Mouse (Mus musculus) C2C12 (cell line): ENCODE measurements at regions not wholly inside any gene's neighbourhood (a gene's known extent, or its start where the extent isn't known, plus 50 kb on each side); places are given as distances from the start of the nearest gene placed in this dataset.

ENCODE experiments used
- H3K27me3 ChIP-seq: one replicate; pipeline ENCODE4 v1.6.1; 2011; ENCODE audit not compliant: control insufficient read depth, insufficient read depth, insufficient read length
- H3K36me3 ChIP-seq: one replicate; pipeline ENCODE4 v1.6.1; 2011; ENCODE audit not compliant: control insufficient read depth, insufficient read depth
- H3K4me3 ChIP-seq: one replicate; pipeline ENCODE4 v1.5.1; 2011; ENCODE audit warnings: mild to moderate bottlenecking, control low read depth; ENCODE audit not compliant: poor library complexity, insufficient read depth, severe bottlenecking
- H3K79me2 ChIP-seq: one replicate; pipeline ENCODE4 v1.6.1; 2011; ENCODE audit not compliant: control insufficient read depth, insufficient read depth
- H3K79me3 ChIP-seq: one replicate; pipeline ENCODE4 v1.6.1; 2011; ENCODE audit warnings: low read depth, control low read depth
- H3ac ChIP-seq: one replicate; pipeline ENCODE3; 2011; ENCODE audit warnings: low read depth; ENCODE audit not compliant: control insufficient read depth, insufficient read length
- CEBPB ChIP-seq: IDR thresholded peaks from one replicate; pipeline ENCODE4 v1.6.1; 2011; ENCODE audit warnings: low read depth, mild to moderate bottlenecking, control low read depth, moderate library complexity
- CTCF ChIP-seq: IDR thresholded peaks from one replicate; pipeline ENCODE4 v1.5.1; 2011; ENCODE audit not compliant: control insufficient read depth, insufficient read depth, insufficient read length
- FOSL1 ChIP-seq: IDR thresholded peaks from one replicate; pipeline ENCODE4 v1.8.0; 2011; ENCODE audit warnings: mild to moderate bottlenecking, low read length; ENCODE audit not compliant: poor library complexity, insufficient read depth, severe bottlenecking
- MAX ChIP-seq: IDR thresholded peaks from one replicate; pipeline ENCODE4 v1.6.1; 2011; ENCODE audit warnings: mild to moderate bottlenecking, control low read depth
- MYOD1 ChIP-seq: IDR thresholded peaks from one replicate; pipeline ENCODE4 v1.6.1; 2011; ENCODE audit warnings: low read depth; ENCODE audit not compliant: control insufficient read depth, insufficient read length
- MYOG ChIP-seq: IDR thresholded peaks from one replicate; pipeline ENCODE4 v1.6.1; 2011; ENCODE audit not compliant: control insufficient read depth, insufficient read length; ENCODE audit errors: extremely low read depth
- USF1 ChIP-seq: IDR thresholded peaks from one replicate; pipeline ENCODE4 v1.6.1; 2011; ENCODE audit warnings: low read depth, mild to moderate bottlenecking, control low read depth, moderate library complexity

DNA sequence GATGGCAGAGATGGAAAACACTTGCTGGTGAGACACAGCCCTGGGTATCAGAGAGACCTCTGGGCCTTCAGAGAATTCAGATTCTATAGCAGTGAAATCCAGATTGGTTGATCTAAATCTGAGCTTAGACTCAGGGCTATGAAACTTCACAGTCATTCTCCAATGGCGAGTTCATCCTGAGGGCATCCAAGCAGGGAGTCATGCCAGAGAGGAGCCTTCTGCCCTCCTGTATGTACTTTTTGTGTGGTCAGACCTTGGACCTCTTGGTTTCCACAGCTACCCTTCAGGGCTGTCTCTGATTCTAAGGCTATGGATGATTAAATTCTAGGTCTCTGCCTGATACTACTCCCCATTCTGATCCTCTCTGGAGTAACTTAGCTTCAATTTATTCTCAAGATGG, 122.0 kb upstream of the Mettl15 start:
- H3K4me3 ChIP-seq, result no peak overlapping the region

DNA sequence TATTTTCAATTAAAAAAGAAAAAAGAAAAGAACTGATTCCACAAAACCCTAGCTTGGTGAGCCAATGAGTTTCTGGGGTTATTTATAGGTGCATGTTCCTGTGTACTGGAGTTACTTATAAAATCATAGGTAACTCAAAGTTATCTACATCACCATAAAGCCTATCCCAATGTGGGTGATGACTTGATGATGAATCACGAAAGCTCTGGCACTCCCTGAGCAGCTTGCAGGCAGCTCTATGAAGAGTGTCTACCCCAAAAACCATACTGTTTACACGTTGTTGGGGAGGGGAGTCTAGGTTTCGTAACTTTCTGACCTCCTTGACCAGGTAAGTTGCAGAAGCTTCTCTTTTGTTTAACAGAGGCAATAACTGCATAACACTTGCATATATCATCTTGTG, 123.7 kb upstream of the Mettl15 start:
- H3K4me3 ChIP-seq, result no peak overlapping the region
- H3K79me2 ChIP-seq, result no peaks in the 10 kb centered on the region
- H3K27me3 ChIP-seq, result no peaks in the 10 kb centered on the region
- TF ChIP-seq CEBPB (peak; percentile 72), FOSL1 (peak; percentile 78), CTCF (no peak)
- H3K79me3 ChIP-seq, result no peaks in the 10 kb centered on the region
- H3K36me3 ChIP-seq, result no peaks in the 10 kb centered on the region
- H3ac ChIP-seq, result no peak overlapping the region

More for the DNA sequence above, 122.0 kb upstream of the Mettl15 start:
- Histone ChIP-seq H3ac (no peak overlapping the region), H3K36me3 (no peaks in the 10 kb centered on the region), H3K79me3 (no peaks in the 10 kb centered on the region), H3K79me2 (no peaks in the 10 kb centered on the region), H3K27me3 (no peaks in the 10 kb centered on the region)
- TF ChIP-seq USF1 (no peak), CTCF (no peak), CEBPB (no peak), MAX (no peak)

DNA sequence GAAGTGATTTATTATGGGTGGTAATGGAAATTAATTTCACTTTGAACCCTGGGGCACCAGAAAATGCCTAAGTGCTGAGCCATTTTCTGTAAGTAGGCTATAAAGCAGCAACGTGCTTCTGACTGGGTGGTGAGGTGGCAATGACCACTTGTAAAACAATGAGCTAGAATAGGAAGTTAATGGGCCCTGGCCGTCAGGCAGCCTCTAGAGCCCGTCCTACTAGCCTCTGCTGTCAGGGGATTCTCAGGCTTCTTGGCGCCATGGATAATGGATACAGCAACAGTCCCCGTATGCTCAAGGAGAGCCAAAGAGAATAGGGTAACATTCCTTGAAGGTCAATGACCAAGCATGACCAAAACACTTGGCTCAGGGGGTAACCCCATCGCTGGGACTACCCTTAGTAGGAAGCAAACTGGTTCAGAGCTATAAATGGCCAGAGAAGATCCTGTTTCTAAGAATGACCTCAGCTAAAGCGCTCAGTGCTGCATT, 126.1 kb upstream of the Mettl15 start:
- H3K4me3 ChIP-seq, result no peak overlapping the region
- TF ChIP-seq FOSL1 (peak; percentile 94), CTCF (no peak), MAX (peak; percentile 68), CEBPB (no peak), MYOG (no peak), USF1 (no peak), MYOD1 (peak; percentile 30)

DNA sequence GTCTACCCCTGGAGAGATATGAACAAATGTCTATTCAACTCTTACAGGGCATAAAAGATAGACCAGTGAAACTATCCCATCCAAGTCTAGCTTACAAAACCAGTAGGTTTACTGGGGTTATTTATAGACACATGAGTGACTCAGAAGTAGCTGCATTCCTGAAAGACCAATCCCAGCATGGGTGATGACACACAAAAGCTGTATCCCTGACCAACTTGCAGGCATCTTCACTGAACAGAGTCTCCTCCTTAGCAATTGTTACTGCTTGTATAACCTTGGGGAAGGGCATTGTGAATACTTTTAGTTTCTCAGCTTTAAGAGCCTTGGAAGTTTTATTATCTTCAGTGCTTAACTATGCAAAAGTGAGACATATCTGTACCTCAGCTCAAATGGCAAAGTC, 139.6 kb upstream of the Mettl15 start:
- H3K79me3 ChIP-seq, result no peaks in the 10 kb centered on the region
- no peak overlapping the region for H3ac ChIP-seq
- H3K79me2 ChIP-seq, result no peaks in the 10 kb centered on the region
- TF ChIP-seq FOSL1 (peak; percentile 71), USF1 (no peak), MAX (no peak), MYOD1 (peak; percentile 8), MYOG (no peak), CEBPB (peak; percentile 52)
- H3K36me3 ChIP-seq, result no peaks in the 10 kb centered on the region
- no peak overlapping the region for H3K4me3 ChIP-seq
- no peaks in the 10 kb centered on the region for H3K27me3 ChIP-seq

More for the DNA sequence above, 126.1 kb upstream of the Mettl15 start:
- Histone ChIP-seq H3ac (no peak overlapping the region), H3K79me2 (no peaks in the 10 kb centered on the region), H3K79me3 (no peaks in the 10 kb centered on the region), H3K27me3 (no peaks in the 10 kb centered on the region), H3K36me3 (no peaks in the 10 kb centered on the region)

DNA sequence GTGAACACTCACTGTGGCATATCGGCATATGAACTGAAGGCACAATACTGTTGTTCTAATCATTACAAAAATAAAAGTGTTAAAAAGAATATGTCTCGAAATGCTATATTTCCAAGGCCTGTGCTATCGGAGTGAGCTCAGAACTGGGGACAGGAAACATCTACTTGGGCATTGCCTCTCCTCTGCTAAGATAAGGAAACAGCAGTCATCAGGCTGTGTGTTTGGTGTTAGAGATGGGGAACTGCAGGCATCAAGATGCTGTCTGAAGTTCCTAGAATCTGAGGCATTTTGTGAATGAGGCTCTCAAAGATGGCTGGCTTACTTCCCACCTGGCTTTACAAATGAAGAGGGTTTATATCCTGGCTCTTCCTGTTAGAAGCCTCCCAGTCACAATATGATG, 150.6 kb upstream of the Mettl15 start:
- no peak overlapping the region for H3K4me3 ChIP-seq
- TF ChIP-seq MAX, result no peak
- TF ChIP-seq CEBPB, result no peak
- TF ChIP-seq FOSL1, result no peak
- TF ChIP-seq USF1, result no peak
- no peak for TF ChIP-seq MYOG
- TF ChIP-seq MYOD1, result no peak
- TF ChIP-seq CTCF, result no peak
- no peaks in the 10 kb centered on the region for H3K79me2 ChIP-seq
- H3K79me3 ChIP-seq, result no peaks in the 10 kb centered on the region
- no peak overlapping the region for H3ac ChIP-seq
- no peaks in the 10 kb centered on the region for H3K27me3 ChIP-seq
- no peaks in the 10 kb centered on the region for H3K36me3 ChIP-seq

- H3K27me3 ChIP-seq, result no peaks in the 10 kb centered on the region
- H3K79me3 ChIP-seq, result no peaks in the 10 kb centered on the region
- no peak overlapping the region for H3ac ChIP-seq
- H3K4me3 ChIP-seq, result no peak overlapping the region
- H3K79me2 ChIP-seq, result no peaks in the 10 kb centered on the region
- TF ChIP-seq MYOG (no peak), FOSL1 (peak; percentile 38)
- no peaks in the 10 kb centered on the region for H3K36me3 ChIP-seq
Measured at GRCm38 (mm10) chr2:109442551-109443120, 162.1 kb upstream of the Mettl15 start.
